Mouse (Mus musculus) testis, adult 2 months (tissue): Measurements from ENCODE around the gene Prr7. TPM values are rescaled to one million over a fixed set of nuclear protein-coding genes. Genes with fewer than 3 reads are reported as not detected.

ENCODE experiments used
- H3K27ac ChIP-seq: fragments of 200-500 bp; 2 replicates; pipeline ENCODE4 v1.5.1; 2012; ENCODE audit warnings: low read depth, low read length; ENCODE audit not compliant: control insufficient read depth, insufficient read depth
- H3K27me3 ChIP-seq: fragments of 200-500 bp; 2 replicates; pipeline ENCODE4 v1.6.1; 2012; ENCODE audit warnings: mild to moderate bottlenecking, low read length, moderate library complexity; ENCODE audit not compliant: control insufficient read depth, insufficient read depth
- H3K36me3 ChIP-seq: fragments of 200-500 bp; 2 replicates; pipeline ENCODE4 v1.6.1; 2012; ENCODE audit warnings: mild to moderate bottlenecking, low read length; ENCODE audit not compliant: control insufficient read depth, insufficient read depth
- H3K4me1 ChIP-seq: fragments of 200-500 bp; 2 replicates; pipeline ENCODE4 v1.6.1; 2012; ENCODE audit warnings: low read length; ENCODE audit not compliant: control insufficient read depth, insufficient read depth
- H3K4me3 ChIP-seq: fragments of 200-500 bp; 2 replicates; pipeline ENCODE4 v1.5.1; 2012; ENCODE audit warnings: low read depth, mild to moderate bottlenecking, low read length, moderate library complexity, mixed read lengths; ENCODE audit not compliant: control insufficient read depth
- CTCF ChIP-seq: fragments of 200-500 bp; IDR thresholded peaks from 2 replicates; pipeline ENCODE4 v1.5.1; 2012; ENCODE audit warnings: low read depth, mild to moderate bottlenecking, inconsistent platforms, low read length, moderate library complexity; ENCODE audit not compliant: control insufficient read depth, insufficient read depth, insufficient replicate concordance
- POLR2A ChIP-seq: fragments of 200-500 bp; IDR thresholded peaks from 2 replicates; pipeline ENCODE4 v1.6.1; 2012; ENCODE audit warnings: low read depth, mild to moderate bottlenecking, inconsistent platforms, low read length, moderate library complexity; ENCODE audit not compliant: control insufficient read depth
- polyA plus RNA-seq: library from polyadenylated mRNA; depleted of rRNA; stranded (reverse); fragments of >200 nt; gene quantifications from 2 replicates; pipeline ENCODE4 v1.2.3, GENCODE M21; 2012

The Prr7 gene
- polyA plus RNA-seq, 1 experiment, result 20.3 TPM

GRCm38 (mm10) chr13:55444937-55445315 lies 19.1 kb upstream of the Prr7 start, which contains the start of gene Grk6:
Gene Grk6 (plus strand): TSS chr13:55445072.
- Histone ChIP-seq H3K36me3 (no peaks in the 10 kb centered on the region), H3K27me3 (no peaks in the 10 kb centered on the region), H3K4me1 (peaks cover 12% of the 10 kb centered on the region), H3K4me3 (peak within 1 kb of the TSS; percentile 90), H3K27ac (peak within 1 kb of the TSS; percentile 81)
- TF ChIP-seq CTCF, result no peak
- TF ChIP-seq POLR2A, result no peak; the same call in 1 of the 2 replicates

GRCm38 (mm10) chr13:55445361-55446091 lies 18.5 kb upstream of the Prr7 start:
- no peaks in the 10 kb centered on the region for H3K36me3 ChIP-seq
- H3K27me3 ChIP-seq, result no peaks in the 10 kb centered on the region
- peak overlapping the region; percentile 81 for H3K27ac ChIP-seq
- peak overlapping the region; percentile 90 for H3K4me3 ChIP-seq
- peaks cover 12% of the 10 kb centered on the region for H3K4me1 ChIP-seq
- TF ChIP-seq CTCF (no peak), POLR2A (no peak)

GRCm38 (mm10) chr13:55446483-55447105 lies 17.5 kb upstream of the Prr7 start:
- peaks cover 12% of the 10 kb centered on the region for H3K4me1 ChIP-seq
- TF ChIP-seq CTCF, result no peak
- TF ChIP-seq POLR2A, result no peak
- H3K27ac ChIP-seq, result no peak overlapping the region

GRCm38 (mm10) chr13:55447543-55447943 lies 16.5 kb upstream of the Prr7 start:
- Histone ChIP-seq H3K4me1 (peaks cover 12% of the 10 kb centered on the region), H3K4me3 (no peak overlapping the region), H3K36me3 (no peaks in the 10 kb centered on the region), H3K27me3 (no peaks in the 10 kb centered on the region), H3K27ac (no peak overlapping the region)
- TF ChIP-seq CTCF (no peak), POLR2A (no peak)

More at GRCm38 (mm10) chr13:55446483-55447105, 17.5 kb upstream of the Prr7 start:
- no peaks in the 10 kb centered on the region for H3K36me3 ChIP-seq
- no peak overlapping the region for H3K4me3 ChIP-seq
- H3K27me3 ChIP-seq, result no peaks in the 10 kb centered on the region

- H3K27ac ChIP-seq, result no peak overlapping the region
- no peaks in the 10 kb centered on the region for H3K27me3 ChIP-seq
- H3K4me1 ChIP-seq, result peaks cover 12% of the 10 kb centered on the region
- H3K36me3 ChIP-seq, result no peaks in the 10 kb centered on the region; the same call in 1 of the 2 replicates
- H3K4me3 ChIP-seq, result no peak overlapping the region
- no peak for TF ChIP-seq POLR2A
- TF ChIP-seq CTCF, result no peak
Measured at GRCm38 (mm10) chr13:55448131-55448530, 15.9 kb upstream of the Prr7 start.

- no peak overlapping the region for H3K4me3 ChIP-seq
- H3K27ac ChIP-seq, result no peak overlapping the region
- peaks cover 12% of the 10 kb centered on the region for H3K4me1 ChIP-seq
- H3K36me3 ChIP-seq, result no peaks in the 10 kb centered on the region; the same call in 1 of the 2 replicates
- TF ChIP-seq CTCF, result no peak
- TF ChIP-seq POLR2A, result no peak
- H3K27me3 ChIP-seq, result no peaks in the 10 kb centered on the region
Measured at GRCm38 (mm10) chr13:55449205-55449604, 14.9 kb upstream of the Prr7 start.

GRCm38 (mm10) chr13:55449679-55450441 lies 14.2 kb upstream of the Prr7 start:
- Histone ChIP-seq H3K36me3 (no peaks in the 10 kb centered on the region; the same call in 1 of the 2 replicates), H3K4me1 (peaks cover 11% of the 10 kb centered on the region), H3K27me3 (no peaks in the 10 kb centered on the region), H3K27ac (no peak overlapping the region), H3K4me3 (no peak overlapping the region)
- no peak for TF ChIP-seq CTCF
- TF ChIP-seq POLR2A, result no peak
